ENCODE assay signal across 8 mouse cellular contexts in the genomic region with DNA sequence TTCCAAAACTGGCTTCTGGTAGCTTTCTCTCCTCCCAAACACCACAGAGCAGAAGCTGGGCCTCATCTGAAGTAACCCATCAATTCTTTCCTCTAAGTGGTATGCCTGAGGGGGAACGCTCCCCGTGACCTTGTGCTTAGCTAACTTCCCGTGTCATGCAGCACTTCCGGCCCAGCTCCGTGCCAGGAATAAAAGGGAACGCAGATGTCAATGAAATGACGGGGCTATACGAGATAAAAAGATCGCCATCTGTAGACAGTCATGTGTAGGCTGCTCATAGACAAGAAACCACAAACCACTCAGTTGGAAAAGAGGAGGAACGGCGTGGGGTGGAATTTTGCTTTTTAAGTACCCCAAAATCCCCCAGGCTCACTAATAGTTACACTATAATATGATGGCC.
DNase-seq lines count a peak whose midpoint lies in the region; ATAC-seq and TF ChIP-seq lines count a peak whose summit lies in the region.

No protein-coding gene starts in this region.

- intact Hi-C loops in gastrocnemius, postnatal 36 days (cut with DNase I) = no loop called here

- H3K27me3 ChIP-seq in CH12.LX (replicated peaks) = no peaks in the 10 kb centered on the region
- no peaks in the 10 kb centered on the region for H3K27me3 ChIP-seq in heart, embryonic 16.5 days (ENCODE audit: control insufficient read depth, insufficient read depth, low read length)
- H3K27me3 ChIP-seq in liver, postnatal 0 days (ENCODE audit: insufficient read depth, low read length) = no peaks in the 10 kb centered on the region
- no peaks in the 10 kb centered on the region for H3K27me3 ChIP-seq in forebrain, embryonic 12.5 days

- TF ChIP-seq POLR2A in CH12.LX (IDR thresholded peaks at IDR 0.05; ENCODE audit: low read depth, low read length) = no peak

- in situ Hi-C loops in CH12.LX (cut with MboI; ENCODE audit: low pct_ligation_motif_present, low pct_unique_long_range_greater_than_20kb, low sequenced_read_pairs) = loop anchor here (25.0 kb wide), 1 partner anchor 269 kb away; the partner anchor contains the start of gene Atxn1

- H3K4me1 ChIP-seq in CH12.LX (ENCODE audit: control insufficient read depth in 1 of 2, insufficient read depth in 2 of 2) = peaks cover 31 to 74% of the 10 kb centered on the region in 2 experiments
- peaks cover 44% of the 10 kb centered on the region for H3K4me1 ChIP-seq in heart, embryonic 16.5 days (ENCODE audit: control insufficient read depth, insufficient read depth, low read length)
- 0 out of 2 replicates have a peak, but pooled peaks cover 7% of the 10 kb centered on the region for H3K4me1 ChIP-seq in liver, postnatal 0 days (ENCODE audit: insufficient read depth)
- peaks cover 8% of the 10 kb centered on the region; the same call in 1 of the 2 replicates for H3K4me1 ChIP-seq in forebrain, embryonic 12.5 days

- TF ChIP-seq CTCF in CH12.LX (conservative IDR thresholded peaks at IDR 0.05 in 1 of 2, IDR thresholded peaks at IDR 0.05 in 1 of 2; ENCODE audit: low read depth in 2 of 2, low read length in 2 of 2) = no peak
- TF ChIP-seq CTCF in liver, postnatal 0 days (IDR thresholded peaks at IDR 0.05; ENCODE audit: low read depth) = no peak

- no peaks in the 10 kb centered on the region; the same call in none of the 2 replicates for H3K79me2 ChIP-seq in CH12.LX (replicated peaks; ENCODE audit: control insufficient read depth, extremely low read depth, insufficient read depth, poor library complexity, severe bottlenecking)

- no peak overlapping the region for H3K4me2 ChIP-seq in CH12.LX (ENCODE audit: insufficient read depth, low read depth, poor library complexity, severe bottlenecking)
- H3K4me2 ChIP-seq in heart, embryonic 16.5 days (ENCODE audit: low read depth, low read length) = peak overlapping the region; percentile 18; the same call in 1 of the 2 replicates
- H3K4me2 ChIP-seq in liver, postnatal 0 days (ENCODE audit: low read depth, low read length) = peak overlapping the region; percentile 9; the same call in 1 of the 2 replicates
- no peak overlapping the region for H3K4me2 ChIP-seq in forebrain, embryonic 12.5 days

- dilution Hi-C loops in CH12.LX (cut with MboI; ENCODE audit: extremely low pct_ligation_motif_present, extremely low pct_unique_long_range_greater_than_20kb, low sequenced_read_pairs) = no loop called here

- DNase-seq in adrenal gland, adult (ENCODE audit: inconsistent age in 2 of 2, low spot score in 1 of 2) = peak; percentile 27 to 49
- no peak for DNase-seq in adrenal gland, postnatal 4 days (ENCODE audit: low spot score in 2 of 2)
- peak; percentile 45 for DNase-seq in CH12.LX (ENCODE audit: extremely low read depth)
- DNase-seq in liver, postnatal 0 days = peak; percentile 30
- no peak for DNase-seq in retina, postnatal 1 day
- no peak for DNase-seq in gastrocnemius, postnatal 36 days

- TF ChIP-seq EP300 in CH12.LX (IDR thresholded peaks at IDR 0.05; ENCODE audit: low read length) = no peak
- TF ChIP-seq EP300 in liver, postnatal 0 days (IDR thresholded peaks at IDR 0.05; ENCODE audit: low read depth) = no peak

- H3K27ac ChIP-seq in CH12.LX (ENCODE audit: insufficient read depth, low read depth) = no peak overlapping the region
- H3K27ac ChIP-seq in heart, embryonic 16.5 days (ENCODE audit: low read length) = peak overlapping the region; percentile 72
- no peak overlapping the region for H3K27ac ChIP-seq in liver, postnatal 0 days (ENCODE audit: low read depth)
- H3K27ac ChIP-seq in forebrain, embryonic 12.5 days = no peak overlapping the region

- no peak for TF ChIP-seq RAD21 in CH12.LX (IDR thresholded peaks at IDR 0.05; ENCODE audit: low read depth, low read length)

- H3K9me3 ChIP-seq in CH12.LX (replicated peaks; ENCODE audit: low read length) = peaks cover 8% of the 10 kb centered on the region
- H3K9me3 ChIP-seq in heart, embryonic 16.5 days (replicated peaks; ENCODE audit: control insufficient read depth, low read length) = peaks cover 3% of the 10 kb centered on the region
- H3K9me3 ChIP-seq in liver, postnatal 0 days (ENCODE audit: low read length) = peaks cover 4% of the 10 kb centered on the region; the same call in 1 of the 2 replicates
- no peaks in the 10 kb centered on the region; the same call in 1 of the 2 replicates for H3K9me3 ChIP-seq in forebrain, embryonic 12.5 days

- no peak overlapping the region for H3K4me3 ChIP-seq in CH12.LX (replicated peaks in 1 of 3; ENCODE audit: low read depth in 2 of 3, low read length in 2 of 3, poor library complexity in 1 of 3)
- no peak overlapping the region for H3K4me3 ChIP-seq in heart, embryonic 16.5 days (ENCODE audit: low read length)
- no peak overlapping the region for H3K4me3 ChIP-seq in liver, postnatal 0 days (ENCODE audit: low read depth, low read length)
- H3K4me3 ChIP-seq in forebrain, embryonic 12.5 days (replicated peaks) = no peak overlapping the region

- peaks cover 21 to 69% of the 10 kb centered on the region in 2 experiments for H3K36me3 ChIP-seq in CH12.LX (replicated peaks in 1 of 2; ENCODE audit: control insufficient read depth in 1 of 2, insufficient read depth in 1 of 2, low read length in 1 of 2)
- H3K36me3 ChIP-seq in heart, embryonic 16.5 days (ENCODE audit: control insufficient read depth, insufficient read depth) = no peaks in the 10 kb centered on the region; the same call in 1 of the 2 replicates
- no peaks in the 10 kb centered on the region for H3K36me3 ChIP-seq in liver, postnatal 0 days (replicated peaks; ENCODE audit: insufficient read depth, low read length)
- H3K36me3 ChIP-seq in forebrain, embryonic 12.5 days (replicated peaks) = no peaks in the 10 kb centered on the region

- no peak overlapping the region for H3K9ac ChIP-seq in CH12.LX (ENCODE audit: insufficient read depth, low read depth)
- H3K9ac ChIP-seq in heart, embryonic 16.5 days (ENCODE audit: low read length) = no peak overlapping the region; the same call in 1 of the 2 replicates
- H3K9ac ChIP-seq in liver, postnatal 0 days (replicated peaks) = no peak overlapping the region
- H3K9ac ChIP-seq in forebrain, embryonic 12.5 days = no peak overlapping the region

- 0 out of 2 replicates have a peak, but pooled peaks have one; percentile 34 for ATAC-seq in heart, embryonic 16.5 days (replicated peaks; ENCODE audit: extremely low read depth, insufficient read depth, low FRiP score)
- no peak for ATAC-seq in liver, postnatal 0 days
- no peak for ATAC-seq in forebrain, embryonic 12.5 days (ENCODE audit: low FRiP score)

- WGBS in heart, embryonic 16.5 days = 29% methylated on average over 11 of the region's 11 CpGs
- WGBS in liver, postnatal 0 days (ENCODE audit: insufficient replicate concordance) = 22% methylated on average over 11 of the region's 11 CpGs
- WGBS in forebrain, embryonic 12.5 days = 79% methylated on average over 11 of the region's 11 CpGs

TF ChIP-seq in CH12.LX, 34 proteins besides CTCF, POLR2A, EP300 and RAD21:
- TF ChIP-seq ZNF384 (IDR thresholded peaks at IDR 0.05; ENCODE audit: low read depth, low read length) = no peak
- TF ChIP-seq TCF12 (IDR thresholded peaks at IDR 0.05; ENCODE audit: low read depth, low read length) = no peak
- no peak for TF ChIP-seq SIN3A (IDR thresholded peaks at IDR 0.05; ENCODE audit: low read length)
- no peak for TF ChIP-seq CHD2 (IDR thresholded peaks at IDR 0.05; ENCODE audit: low read length)
- no peak for TF ChIP-seq USF2 (conservative IDR thresholded peaks at IDR 0.05; ENCODE audit: low read depth, low read length)
- TF ChIP-seq BHLHE40 (IDR thresholded peaks at IDR 0.05; ENCODE audit: low read depth, low read length) = 0 out of 2 replicates have a peak, but pooled peaks have one; percentile 3
- TF ChIP-seq GABPA (IDR thresholded peaks at IDR 0.05; ENCODE audit: insufficient replicate concordance, low read depth, low read length) = no peak
- TF ChIP-seq NELFE (IDR thresholded peaks at IDR 0.05; ENCODE audit: low read depth, low read length) = no peak
- TF ChIP-seq MEF2A (IDR thresholded peaks at IDR 0.05; ENCODE audit: borderline replicate concordance, low read depth, low read length) = no peak
- no peak for TF ChIP-seq CHD1 (IDR thresholded peaks at IDR 0.05; ENCODE audit: low read depth, low read length)
- 0 out of 2 replicates have a peak, but pooled peaks have one; percentile 19 for TF ChIP-seq ETS1 (conservative IDR thresholded peaks at IDR 0.05; ENCODE audit: low read depth, low read length)
- no peak for TF ChIP-seq TBP (conservative IDR thresholded peaks at IDR 0.05; ENCODE audit: low read depth, low read length)
- no peak for TF ChIP-seq ZMIZ1 (IDR thresholded peaks at IDR 0.05; ENCODE audit: low read depth, low read length)
- TF ChIP-seq UBTF (IDR thresholded peaks at IDR 0.05; ENCODE audit: low read depth, low read length) = no peak

Comparison
In these comparisons a context has a peak if more than half of its experiments do, and no peak if none do; other contexts are left out.
1. DNase-seq: peak in adrenal gland, adult (2 of 2), CH12.LX (single experiment) and liver, postnatal 0 days (single experiment); none in adrenal gland, postnatal 4 days (0 of 2), retina, postnatal 1 day (single experiment) and gastrocnemius, postnatal 36 days (0 of 2).
2. H3K4me2 ChIP-seq: peak in heart, embryonic 16.5 days (single experiment) and liver, postnatal 0 days (single experiment); none in CH12.LX (single experiment) and forebrain, embryonic 12.5 days (single experiment).